Mouse (Mus musculus) myocyte (in vitro differentiated cells): ENCODE measurements around the gene Cox4i2.

Experiments used
- CEBPB ChIP-seq: IDR thresholded peaks from 2 replicates; pipeline ENCODE4 v1.6.1; 2011; ENCODE audit warnings: mild to moderate bottlenecking, moderate library complexity; ENCODE audit not compliant: poor library complexity, insufficient read depth, severe bottlenecking
- E2F4 ChIP-seq: IDR thresholded peaks from one replicate; pipeline ENCODE4 v1.6.1; 2011; ENCODE audit warnings: mild to moderate bottlenecking, control low read depth, moderate library complexity; ENCODE audit not compliant: insufficient read depth
- MAX ChIP-seq: IDR thresholded peaks from one replicate; pipeline ENCODE4 v1.6.1; 2011; ENCODE audit warnings: low read depth, mild to moderate bottlenecking, control low read depth
- MYOD1 ChIP-seq, 3 experiments: IDR thresholded peaks; one replicate each; pipeline ENCODE4 v1.6.1; 2011; ENCODE audit warnings: control low read depth in 2 of 3, low read depth in 2 of 3, mild to moderate bottlenecking in 2 of 3, moderate library complexity in 1 of 3; ENCODE audit not compliant: insufficient read length in 2 of 3, control insufficient read depth in 1 of 3
- POLR2A ChIP-seq: IDR thresholded peaks from one replicate; pipeline ENCODE4 v1.6.1; 2011; ENCODE audit warnings: low read depth, mild to moderate bottlenecking, control low read depth, moderate library complexity; ENCODE audit not compliant: insufficient read length
- POLR2AphosphoS2 ChIP-seq: IDR thresholded peaks from one replicate; pipeline ENCODE4 v1.6.1; 2011; ENCODE audit warnings: low read depth, control low read depth; ENCODE audit not compliant: insufficient read length
- REST ChIP-seq: IDR thresholded peaks from one replicate; pipeline ENCODE4 v1.6.1; 2011; ENCODE audit warnings: mild to moderate bottlenecking, control low read depth, moderate library complexity; ENCODE audit not compliant: insufficient read depth, insufficient read length
- SRF ChIP-seq: IDR thresholded peaks from one replicate; pipeline ENCODE4 v1.6.1; 2011; ENCODE audit warnings: low read depth; ENCODE audit not compliant: control insufficient read depth, insufficient read length
- TCF12 ChIP-seq: IDR thresholded peaks from one replicate; pipeline ENCODE4 v1.6.1; 2011; ENCODE audit warnings: mild to moderate bottlenecking, control low read depth; ENCODE audit not compliant: poor library complexity, insufficient read depth, severe bottlenecking
- TCF3 ChIP-seq: IDR thresholded peaks from one replicate; pipeline ENCODE4 v1.6.1; 2011; ENCODE audit warnings: low read depth, control low read depth; ENCODE audit not compliant: insufficient read length
- USF1 ChIP-seq: IDR thresholded peaks from one replicate; pipeline ENCODE4 v1.6.1; 2011; ENCODE audit warnings: low read depth, mild to moderate bottlenecking, control low read depth, moderate library complexity

DNA sequence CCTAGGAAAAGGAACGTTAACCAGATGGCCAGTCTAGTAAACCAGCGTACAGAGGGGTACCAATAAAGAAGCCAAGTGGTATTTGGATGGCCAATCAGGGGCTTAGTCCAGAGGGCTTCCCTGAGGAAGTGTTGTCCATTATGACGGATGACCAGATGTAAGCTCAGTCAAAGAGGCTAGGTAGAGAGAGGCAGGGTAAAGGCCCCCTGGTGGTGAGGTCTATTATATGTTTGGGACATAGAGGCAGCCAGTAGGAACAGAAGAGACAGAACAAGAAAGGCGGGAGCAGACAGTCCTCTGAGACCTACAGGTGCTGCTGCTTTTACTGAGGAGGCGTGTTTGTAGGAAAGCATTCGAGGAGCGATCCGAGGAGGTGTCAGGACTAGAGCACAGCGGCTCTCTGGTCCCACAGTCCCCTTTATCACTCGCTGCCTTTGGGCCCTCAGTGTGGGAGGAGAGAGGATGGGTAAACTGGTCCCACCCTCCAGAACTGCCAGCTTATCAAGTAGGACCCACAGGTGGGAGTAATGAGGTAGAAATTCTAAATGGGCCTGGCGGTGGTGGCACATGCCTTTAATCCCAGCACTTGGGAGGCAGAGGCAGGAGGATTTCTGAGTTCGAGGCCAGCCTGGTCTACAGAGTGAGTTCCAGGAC is 13.8 kb downstream of the Cox4i2 start:
- TF ChIP-seq MYOD1 (IDR thresholded peaks at IDR 0.05; ENCODE audit: control insufficient read depth in 1 of 3, insufficient read length in 2 of 3, low read depth in 2 of 3), result no peak
- TF ChIP-seq POLR2AphosphoS2, result no peak
- no peak for TF ChIP-seq CEBPB
- no peak for TF ChIP-seq POLR2A
- no peak for TF ChIP-seq E2F4
- TF ChIP-seq TCF12, result no peak
- TF ChIP-seq TCF3, result no peak
- no peak for TF ChIP-seq REST
- TF ChIP-seq MAX, result no peak
- TF ChIP-seq SRF, result no peak
- TF ChIP-seq USF1, result no peak
